Mouse (Mus musculus) hindbrain, embryonic 16.5 days (tissue): ENCODE measurements around the gene Xrcc4. TPM values are rescaled to one million over a fixed set of nuclear protein-coding genes. Genes with fewer than 3 reads are reported as not detected.

Experiments
- ATAC-seq: fragments of 200-750 bp; cut with Nextera tagmentation; 2 replicates; pipeline ENCODE4 v1.8.0; 2017; ENCODE audit warnings: moderate TSS enrichment, moderate library complexity
- H3K27ac ChIP-seq: fragments of 300-500 bp; sonication (generic); 2 replicates; pipeline ENCODE4 v1.5.1; 2014; ENCODE audit warnings: low read depth, mild to moderate bottlenecking, control low read depth, low read length, moderate library complexity
- H3K27me3 ChIP-seq: fragments of 300-500 bp; sonication (generic); replicated peaks from 2 replicates; pipeline ENCODE4 v1.6.1; 2014; ENCODE audit warnings: low read length; ENCODE audit not compliant: control insufficient read depth, insufficient read depth
- H3K36me3 ChIP-seq: fragments of 300-500 bp; sonication (generic); 2 replicates; pipeline ENCODE4 v1.6.1; 2014; ENCODE audit warnings: mild to moderate bottlenecking, low read length, moderate library complexity, mixed read lengths; ENCODE audit not compliant: control insufficient read depth, insufficient read depth
- H3K4me1 ChIP-seq: fragments of 300-500 bp; sonication (generic); 2 replicates; pipeline ENCODE4 v1.6.1; 2014; ENCODE audit warnings: low read depth, low read length; ENCODE audit not compliant: control insufficient read depth, insufficient read depth
- H3K4me2 ChIP-seq: fragments of 300-500 bp; sonication (generic); 2 replicates; pipeline ENCODE4 v1.6.1; 2014; ENCODE audit warnings: mild to moderate bottlenecking, low read length, control low read depth, moderate library complexity
- H3K4me3 ChIP-seq: fragments of 300-500 bp; sonication (generic); 2 replicates; pipeline ENCODE4 v1.5.1; 2014; ENCODE audit warnings: mild to moderate bottlenecking, low read length, control low read depth, moderate library complexity
- H3K9ac ChIP-seq: fragments of 300-500 bp; sonication (generic); 2 replicates; pipeline ENCODE4 v1.6.1; 2014; ENCODE audit warnings: low read depth, mild to moderate bottlenecking, control low read depth, low read length, moderate library complexity
- H3K9me3 ChIP-seq: fragments of 300-500 bp; sonication (generic); 2 replicates; pipeline ENCODE4 v1.6.1; 2014; ENCODE audit warnings: mild to moderate bottlenecking, low read length, moderate library complexity; ENCODE audit not compliant: control insufficient read depth
- WGBS: fragments of 180-500 bp; shearing (Covaris S2); extraction: QIAGEN DNeasy Blood & Tissue Kit; methylation state at CpG from one replicate; pipeline ENCODE4 v1.1.7; 2014; 5-methylcytosine and 5-hydroxymethylcytosine counted together
- polyA plus RNA-seq: library from polyadenylated mRNA; unstranded; fragments of >200 nt; fragmentation: Nextera tagmentation; extraction: Ambion mirVana; gene quantifications from 2 replicates; pipeline ENCODE4 v1.2.1, GENCODE M21; 2015

The Xrcc4 gene
- polyA plus RNA-seq, 1 experiment from 2014 or later, result 18.6 TPM

DNA sequence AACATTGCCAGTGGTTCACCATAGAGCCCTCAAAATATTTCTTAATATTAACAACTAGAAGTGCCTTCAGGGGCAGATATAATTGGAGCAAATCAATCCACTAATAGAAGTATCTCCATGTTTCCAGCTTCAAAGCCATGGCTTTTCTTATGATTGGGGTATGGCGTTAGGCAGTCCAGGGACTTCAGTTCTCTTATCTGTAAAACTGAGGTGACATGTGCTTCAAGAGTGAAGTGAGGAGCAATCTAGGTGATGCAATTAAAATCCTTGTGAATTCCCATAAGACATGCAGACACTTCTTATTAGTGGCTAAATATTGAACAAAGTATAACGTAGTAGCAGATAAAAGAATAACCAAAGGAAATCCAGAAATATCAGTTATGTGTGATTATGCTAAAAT lies 238.7 kb downstream of the Xrcc4 start:
- Histone ChIP-seq H3K36me3 (no peaks in the 10 kb centered on the region), H3K27ac (no peak overlapping the region), H3K9ac (no peak overlapping the region), H3K9me3 (no peaks in the 10 kb centered on the region), H3K4me3 (no peak overlapping the region), H3K4me1 (no peaks in the 10 kb centered on the region), H3K27me3 (no peaks in the 10 kb centered on the region), H3K4me2 (no peak overlapping the region)
- no peak for ATAC-seq
- 84% methylated on average over 2 of the region's 2 CpGs for WGBS

DNA sequence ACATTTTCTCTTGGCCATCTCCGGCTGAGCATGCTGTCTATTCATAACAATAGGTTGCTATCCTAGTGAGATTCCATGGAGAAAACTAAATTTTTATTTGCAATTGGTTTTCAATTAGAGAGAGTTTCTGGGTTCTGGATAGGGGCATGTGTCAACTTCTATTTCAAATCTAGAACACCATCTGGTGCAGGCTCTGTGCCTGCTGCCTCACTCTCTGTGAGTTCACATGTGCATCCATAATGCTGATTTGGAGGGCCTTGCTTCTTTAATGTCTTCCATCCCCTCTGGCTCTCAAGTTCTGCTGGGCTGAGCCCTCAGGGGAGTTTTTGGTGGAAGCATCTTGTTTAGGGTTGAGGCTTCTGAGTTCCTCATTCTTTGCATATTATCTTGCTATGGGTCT lies 239.5 kb downstream of the Xrcc4 start:
- H3K27me3 ChIP-seq, result no peaks in the 10 kb centered on the region
- no peaks in the 10 kb centered on the region for H3K4me1 ChIP-seq
- no peaks in the 10 kb centered on the region for H3K36me3 ChIP-seq
- no peak overlapping the region for H3K4me3 ChIP-seq
- no peaks in the 10 kb centered on the region for H3K9me3 ChIP-seq
- ATAC-seq, result no peak
- H3K4me2 ChIP-seq, result no peak overlapping the region
- no peak overlapping the region for H3K9ac ChIP-seq
- WGBS, result 94% methylated on average over 1 of the region's 1 CpGs
- H3K27ac ChIP-seq, result no peak overlapping the region

DNA sequence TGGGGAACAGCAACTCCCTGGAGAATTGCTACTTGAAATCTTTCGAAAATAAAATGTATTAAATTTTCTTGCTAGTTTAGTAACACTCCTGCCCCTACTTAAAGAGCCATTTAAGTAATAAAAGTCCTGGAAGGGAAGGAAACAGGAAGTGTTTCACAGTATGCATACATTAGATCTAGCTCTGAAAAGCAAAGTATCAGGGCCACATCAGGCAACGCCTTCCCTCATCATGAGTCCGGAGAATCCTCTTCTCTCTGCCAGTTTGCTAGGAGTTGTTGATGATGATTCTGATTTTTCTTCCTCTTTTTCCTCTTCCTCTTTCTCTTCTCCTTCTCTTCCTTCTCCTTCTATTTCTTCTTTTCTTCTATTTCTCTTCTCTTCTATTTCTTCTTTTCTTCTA lies 250.8 kb downstream of the Xrcc4 start:
- H3K9ac ChIP-seq, result no peak overlapping the region
- ATAC-seq, result no peak
- H3K27me3 ChIP-seq, result no peaks in the 10 kb centered on the region
- no peaks in the 10 kb centered on the region for H3K36me3 ChIP-seq
- no peak overlapping the region for H3K27ac ChIP-seq
- 97% methylated on average over 3 of the region's 3 CpGs for WGBS
- no peaks in the 10 kb centered on the region for H3K9me3 ChIP-seq
- H3K4me2 ChIP-seq, result no peak overlapping the region
- no peak overlapping the region for H3K4me3 ChIP-seq
- H3K4me1 ChIP-seq, result no peaks in the 10 kb centered on the region

DNA sequence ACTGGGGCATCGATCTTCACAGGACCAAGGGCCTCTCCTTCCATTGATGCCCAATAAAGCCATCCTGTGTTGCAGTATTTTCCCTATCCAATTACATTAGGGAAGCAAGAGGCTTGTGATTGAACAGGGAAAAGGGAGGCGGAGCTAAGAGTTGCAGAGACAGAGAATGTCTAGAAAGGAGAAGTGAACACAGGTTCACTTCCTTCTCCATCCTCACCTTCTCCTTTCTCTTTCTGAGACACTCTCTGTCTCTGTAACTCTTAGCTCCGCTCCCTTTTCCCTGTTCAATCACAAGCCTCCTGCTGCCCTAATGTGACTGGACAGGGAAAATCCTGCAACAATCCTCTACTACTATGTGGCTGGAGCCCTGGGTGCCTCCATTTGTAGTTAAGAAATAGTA lies 254.9 kb downstream of the Xrcc4 start:
- no peaks in the 10 kb centered on the region for H3K4me1 ChIP-seq
- 83% methylated on average over 3 of the region's 3 CpGs for WGBS
- H3K4me2 ChIP-seq, result no peak overlapping the region
- no peaks in the 10 kb centered on the region for H3K9me3 ChIP-seq
- H3K36me3 ChIP-seq, result no peaks in the 10 kb centered on the region
- no peak overlapping the region for H3K9ac ChIP-seq
- ATAC-seq, result no peak
- H3K27me3 ChIP-seq, result no peaks in the 10 kb centered on the region
- no peak overlapping the region for H3K4me3 ChIP-seq
- H3K27ac ChIP-seq, result no peak overlapping the region

DNA sequence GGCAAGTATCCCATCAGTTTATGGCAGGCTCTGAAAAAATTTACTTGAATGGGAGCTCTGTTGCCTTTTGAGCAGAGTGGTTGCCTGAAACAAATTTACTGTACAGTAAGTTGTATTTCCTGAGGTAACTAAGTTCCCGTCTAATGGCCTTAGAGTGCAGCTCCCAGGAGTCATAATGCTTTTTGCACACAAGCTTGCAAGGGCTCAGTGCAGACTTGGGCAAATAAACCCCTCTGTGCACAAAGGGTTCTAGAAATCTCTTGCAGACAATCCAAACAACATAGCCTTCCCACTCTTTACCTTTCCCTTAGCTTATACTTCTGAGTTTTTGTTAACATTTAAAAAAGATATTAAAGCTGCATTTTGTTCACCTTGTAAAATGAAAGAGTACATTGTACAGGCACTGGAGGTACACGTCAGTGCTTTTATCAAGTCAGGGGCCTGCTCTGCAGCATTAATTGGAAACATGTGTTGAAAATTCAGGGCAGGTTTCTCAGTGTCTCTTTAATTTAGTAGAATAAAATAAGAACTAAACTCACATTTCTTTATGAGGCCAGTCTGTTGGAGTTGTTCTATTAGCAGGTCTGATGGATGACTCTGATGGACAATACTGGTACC lies 256.2 kb downstream of the Xrcc4 start:
- 66% methylated on average over 2 of the region's 2 CpGs for WGBS
- no peak overlapping the region for H3K4me2 ChIP-seq
- no peak overlapping the region for H3K4me3 ChIP-seq
- H3K27me3 ChIP-seq, result no peaks in the 10 kb centered on the region
- no peaks in the 10 kb centered on the region for H3K4me1 ChIP-seq
- H3K9ac ChIP-seq, result no peak overlapping the region
- H3K36me3 ChIP-seq, result no peaks in the 10 kb centered on the region
- no peak for ATAC-seq
- no peak overlapping the region for H3K27ac ChIP-seq
- no peaks in the 10 kb centered on the region for H3K9me3 ChIP-seq

- no peak overlapping the region for H3K27ac ChIP-seq
- no peaks in the 10 kb centered on the region for H3K36me3 ChIP-seq
- no peak overlapping the region for H3K9ac ChIP-seq
- WGBS, result 32% methylated on average over 3 of the region's 3 CpGs
- H3K4me3 ChIP-seq, result no peak overlapping the region
- no peaks in the 10 kb centered on the region for H3K4me1 ChIP-seq
- no peak overlapping the region for H3K4me2 ChIP-seq
- H3K9me3 ChIP-seq, result no peaks in the 10 kb centered on the region
- ATAC-seq, result no peak
- no peaks in the 10 kb centered on the region for H3K27me3 ChIP-seq
Observed at GRCm38 (mm10) chr13:89828429-89828970, 260.9 kb downstream of the Xrcc4 start.

DNA sequence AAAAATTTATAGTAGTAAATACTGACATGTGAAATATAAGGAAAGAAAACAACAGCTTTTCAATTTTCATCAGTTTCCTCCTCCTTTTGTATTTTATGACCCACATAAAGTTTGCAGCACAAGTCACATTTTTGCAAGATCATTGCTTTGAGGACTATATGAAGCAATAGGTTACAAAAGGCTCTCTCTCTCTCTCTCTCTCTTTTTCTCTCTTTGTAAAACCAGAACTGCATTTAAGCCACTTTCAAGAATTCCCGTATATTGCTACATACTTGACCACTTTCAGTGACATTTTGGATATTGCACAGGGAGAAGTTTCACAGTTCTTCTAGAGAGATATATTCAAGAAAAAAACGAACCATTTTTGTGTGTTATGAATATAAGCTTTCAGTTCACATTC lies 261.6 kb downstream of the Xrcc4 start:
- Histone ChIP-seq H3K9ac (no peak overlapping the region), H3K4me1 (no peaks in the 10 kb centered on the region), H3K27me3 (no peaks in the 10 kb centered on the region), H3K4me2 (no peak overlapping the region), H3K27ac (no peak overlapping the region), H3K4me3 (no peak overlapping the region), H3K9me3 (no peaks in the 10 kb centered on the region), H3K36me3 (no peaks in the 10 kb centered on the region)
- WGBS, result 90% methylated on average over 2 of the region's 2 CpGs
- no peak for ATAC-seq

DNA sequence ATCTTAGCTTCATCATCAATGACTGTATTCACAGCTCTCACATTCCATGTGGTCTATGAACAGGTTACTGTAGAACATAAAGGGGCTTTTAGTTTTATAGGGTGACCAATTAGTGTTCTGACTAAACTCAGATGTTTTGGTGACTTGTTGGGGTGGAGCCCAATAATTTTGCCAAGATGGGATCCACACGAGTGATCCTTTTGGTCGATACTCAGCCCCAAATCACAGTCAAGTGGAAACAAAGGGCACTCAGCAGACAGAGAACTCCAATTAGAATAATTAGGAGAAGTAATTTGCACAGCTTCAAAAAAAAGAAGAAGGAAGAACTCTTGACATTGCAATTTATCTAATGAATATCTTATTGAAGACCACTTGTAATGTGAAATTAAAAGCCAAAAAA lies 274.9 kb downstream of the Xrcc4 start:
- ATAC-seq, result no peak
- WGBS, result 62% methylated on average over 2 of the region's 2 CpGs
- no peak overlapping the region for H3K9ac ChIP-seq

DNA sequence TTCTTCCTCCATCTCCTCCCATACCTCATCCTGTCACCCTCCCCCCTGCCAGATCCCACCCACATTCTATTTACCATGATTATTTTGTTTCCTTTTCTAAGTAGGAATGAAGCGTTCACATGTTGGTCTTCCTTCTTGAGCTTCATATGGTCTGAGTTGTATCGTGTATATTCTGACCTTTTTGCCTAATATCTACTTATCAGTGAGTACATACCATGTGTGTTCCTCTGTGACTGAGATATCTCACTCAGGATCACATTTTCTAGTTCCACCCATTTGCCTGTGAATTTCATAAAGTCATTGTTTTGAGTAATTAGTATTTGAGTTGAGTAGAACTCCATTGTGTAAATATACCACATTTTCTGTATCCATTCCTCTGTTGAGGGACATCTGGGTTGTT lies 277.2 kb downstream of the Xrcc4 start:
- Histone ChIP-seq H3K9ac (no peak overlapping the region), H3K27ac (no peak overlapping the region), H3K4me3 (no peak overlapping the region), H3K4me1 (no peaks in the 10 kb centered on the region), H3K27me3 (no peaks in the 10 kb centered on the region), H3K9me3 (no peaks in the 10 kb centered on the region), H3K36me3 (no peaks in the 10 kb centered on the region), H3K4me2 (no peak overlapping the region)
- 95% methylated on average over 2 of the region's 2 CpGs for WGBS
- ATAC-seq, result no peak

More for the DNA sequence above, 274.9 kb downstream of the Xrcc4 start:
- no peaks in the 10 kb centered on the region for H3K4me1 ChIP-seq
- no peaks in the 10 kb centered on the region for H3K9me3 ChIP-seq
- H3K27me3 ChIP-seq, result no peaks in the 10 kb centered on the region
- H3K4me3 ChIP-seq, result no peak overlapping the region
- H3K4me2 ChIP-seq, result no peak overlapping the region
- no peaks in the 10 kb centered on the region for H3K36me3 ChIP-seq
- H3K27ac ChIP-seq, result no peak overlapping the region

DNA sequence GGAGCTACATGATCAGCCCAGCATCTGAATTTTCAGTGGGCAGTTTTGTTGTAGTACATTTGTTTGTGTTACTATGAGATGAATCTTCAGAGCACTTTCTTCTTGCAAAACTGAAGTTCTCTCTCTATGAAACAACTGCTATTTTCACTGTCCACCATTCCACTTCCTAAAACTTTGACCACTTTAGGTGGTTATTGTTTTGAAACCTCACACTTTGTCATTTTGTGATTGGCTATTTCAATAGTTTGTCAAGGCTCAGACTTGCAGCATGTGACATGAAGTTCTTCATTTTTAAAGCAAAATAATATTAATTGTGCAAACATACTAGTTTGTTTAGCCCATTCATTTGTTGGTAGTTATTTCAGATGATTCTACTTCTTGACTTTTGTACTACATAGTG lies 280.4 kb downstream of the Xrcc4 start:
- ATAC-seq, result no peak
- Histone ChIP-seq H3K4me2 (no peak overlapping the region), H3K4me1 (no peaks in the 10 kb centered on the region), H3K9ac (no peak overlapping the region), H3K27ac (no peak overlapping the region), H3K4me3 (no peak overlapping the region), H3K9me3 (no peaks in the 10 kb centered on the region), H3K27me3 (no peaks in the 10 kb centered on the region), H3K36me3 (no peaks in the 10 kb centered on the region)
